Mouse (Mus musculus) heart, postnatal 0 days (tissue): ENCODE measurements at regions not wholly inside any gene's neighbourhood (a gene's known extent, or its start where the extent isn't known, plus 50 kb on each side); places are given as distances from the start of the nearest gene placed in this dataset.

Source experiments
- CTCF ChIP-seq: IDR thresholded peaks from 2 replicates; pipeline ENCODE4 v1.5.1; 2016; ENCODE audit warnings: antibody characterized with exemption, control low read depth, low read depth
- EP300 ChIP-seq: IDR thresholded peaks from 2 replicates; pipeline ENCODE4 v1.6.1; 2016; ENCODE audit warnings: antibody characterized with exemption, low read depth

- TF ChIP-seq EP300 (no peak), CTCF (no peak)
Measured at GRCm38 (mm10) chr15:59261380-59261779, 372.3 kb downstream of the Gm49356 start.
